Mouse (Mus musculus) thymus, adult 2 months (tissue): ENCODE data around the gene Rfx8.

Experiments used
- CTCF ChIP-seq: fragments of 200-500 bp; IDR thresholded peaks from 2 replicates; pipeline ENCODE4 v1.5.1; 2012; ENCODE audit warnings: mild to moderate bottlenecking, control low read depth, low read length, moderate library complexity, borderline replicate concordance; ENCODE audit not compliant: control insufficient read depth, poor library complexity, insufficient read depth; ENCODE audit errors: extremely low read depth
- POLR2A ChIP-seq: fragments of 200-500 bp; IDR thresholded peaks from 2 replicates; pipeline ENCODE4 v1.6.1; 2012; ENCODE audit warnings: mild to moderate bottlenecking, low read length, control low read depth, moderate library complexity; ENCODE audit not compliant: control insufficient read depth, poor library complexity, insufficient read depth; ENCODE audit errors: extremely low read depth

DNA sequence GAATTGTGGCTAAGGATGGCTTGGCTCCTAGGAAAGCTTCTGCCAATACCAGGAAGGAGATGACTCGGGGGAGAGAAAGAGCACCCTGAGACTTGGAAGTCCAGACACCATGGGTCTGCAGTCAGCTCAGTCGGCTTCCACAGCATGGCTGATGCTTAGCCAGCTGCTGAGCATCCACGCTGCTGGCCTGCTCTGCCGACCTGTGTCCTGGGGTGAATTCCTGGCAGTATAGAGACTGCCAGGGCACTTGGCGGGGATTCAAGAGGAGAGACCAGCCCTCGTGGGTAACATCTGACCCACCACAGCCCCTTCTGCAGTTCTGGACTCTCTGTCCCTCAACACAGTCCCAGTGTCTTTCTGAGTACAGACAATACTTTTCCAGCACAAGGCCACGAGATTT, 26.0 kb downstream of the Rfx8 start:
- no peak for TF ChIP-seq CTCF
- TF ChIP-seq POLR2A: no peak
